Mouse (Mus musculus) adrenal gland, adult 2 months (tissue): ENCODE measurements around the gene Slc26a1. TPM values are rescaled to one million over a fixed set of nuclear protein-coding genes. Genes with fewer than 3 reads are reported as not detected.
"Not testable (repeated sequence)": the region's sequence is repeated elsewhere in the genome, so short reads cannot be mapped to it uniquely, and the experiment has no call there.

ENCODE experiments used
- DNase-seq: peaks from one replicate; pipeline ENCODE4 v3.0.0; 2021
- polyA plus RNA-seq: library from polyadenylated mRNA; depleted of rRNA; stranded (reverse); fragments of >200 nt; gene quantifications from 2 replicates; pipeline ENCODE4 v1.2.3, GENCODE M21; 2012
- total RNA-seq, 2 experiments: library from RNA; stranded (reverse); gene quantifications; 2 replicates each; pipeline ENCODE4 v1.2.3; 2021

Gene Slc26a1
- total and polyA plus RNA-seq, 3 experiments, result 0.21 to 0.85 (median 0.81) TPM

GRCm38 (mm10) chr5:108655891-108656650 lies 19.3 kb downstream of the Slc26a1 start:
- no peak for DNase-seq

- DNase-seq, result no peak
These were observed 20.0 kb downstream of the Slc26a1 start for GRCm38 (mm10) chr5:108655381-108655780.

GRCm38 (mm10) chr5:108654444-108654990 lies 20.9 kb downstream of the Slc26a1 start:
- DNase-seq, result no peak

GRCm38 (mm10) chr5:108653341-108653740 lies 22.0 kb downstream of the Slc26a1 start:
- DNase-seq, result no peak

- DNase-seq, result peak; percentile 61
These were observed 23.5 kb downstream of the Slc26a1 start for GRCm38 (mm10) chr5:108651823-108652222.

GRCm38 (mm10) chr5:108651136-108651720 lies 24.1 kb downstream of the Slc26a1 start:
- DNase-seq, result no peak

- DNase-seq, result no peak
These were observed 25.0 kb downstream of the Slc26a1 start for GRCm38 (mm10) chr5:108650341-108650740.

- no peak for DNase-seq
These were observed 26.3 kb downstream of the Slc26a1 start for GRCm38 (mm10) chr5:108648937-108649576.

GRCm38 (mm10) chr5:108647820-108648465 lies 27.4 kb downstream of the Slc26a1 start:
- no peak for DNase-seq

GRCm38 (mm10) chr5:108647311-108647710 lies 28.1 kb downstream of the Slc26a1 start:
- no peak for DNase-seq

- no peak for DNase-seq
These were observed 29.1 kb downstream of the Slc26a1 start for GRCm38 (mm10) chr5:108646343-108646660.

GRCm38 (mm10) chr5:108645651-108646342 lies 29.6 kb downstream of the Slc26a1 start:
- DNase-seq, result no peak

- DNase-seq, result no peak
These were observed 31.7 kb downstream of the Slc26a1 start for GRCm38 (mm10) chr5:108643674-108644073.

- no peak for DNase-seq
These were observed 39.2 kb downstream of the Slc26a1 start for GRCm38 (mm10) chr5:108636172-108636571.

GRCm38 (mm10) chr5:108634088-108634487 lies 41.3 kb downstream of the Slc26a1 start:
- DNase-seq, result not testable (repeated sequence)

GRCm38 (mm10) chr5:108633676-108634075 lies 41.7 kb downstream of the Slc26a1 start:
- DNase-seq, result no peak

GRCm38 (mm10) chr5:108629634-108630483 lies 45.5 kb downstream of the Slc26a1 start, which contains the start of the genes Gak and Tmem175:
Gene Gak (minus strand): TSS chr5:108629755.
Gene Tmem175 (plus strand): TSS chr5:108629770.
- DNase-seq, result peak; percentile 95

- no peak for DNase-seq
These were observed 46.3 kb downstream of the Slc26a1 start for GRCm38 (mm10) chr5:108628891-108629633.

GRCm38 (mm10) chr5:108626050-108626660 lies 49.2 kb downstream of the Slc26a1 start:
- no peak for DNase-seq
